Mouse (Mus musculus) liver, adult 2 months (tissue): ENCODE data around the gene A730071L15Rik. TPM values are rescaled to one million over a fixed set of nuclear protein-coding genes. Genes with fewer than 3 reads are reported as not detected.

Source experiments
- DNase-seq: peaks from one replicate; pipeline ENCODE4 v3.0.0-alpha.2; 2011; ENCODE audit warnings: low read depth, low spot score; ENCODE audit errors: extremely low read depth
- H3K27ac ChIP-seq: fragments of 200-500 bp; replicated peaks from 2 replicates; pipeline ENCODE4 v1.5.1; 2012; ENCODE audit warnings: low read depth, mild to moderate bottlenecking, control low read depth, inconsistent platforms, low read length; ENCODE audit not compliant: insufficient read depth
- H3K27me3 ChIP-seq: fragments of 200-500 bp; 2 replicates; pipeline ENCODE4 v1.6.1; 2012; ENCODE audit warnings: mild to moderate bottlenecking, moderate library complexity, low read length, inconsistent platforms; ENCODE audit not compliant: control insufficient read depth, insufficient read depth
- H3K36me3 ChIP-seq: fragments of 200-500 bp; 2 replicates; pipeline ENCODE4 v1.6.1; 2012; ENCODE audit warnings: low read length, inconsistent platforms; ENCODE audit not compliant: control insufficient read depth, insufficient read depth
- H3K4me1 ChIP-seq: fragments of 200-500 bp; 2 replicates; pipeline ENCODE4 v1.6.1; 2011; ENCODE audit warnings: low read length; ENCODE audit not compliant: control insufficient read depth, insufficient read depth
- H3K4me3 ChIP-seq: fragments of 200-500 bp; 2 replicates; pipeline ENCODE4 v1.5.1; 2011; ENCODE audit warnings: low read depth, mild to moderate bottlenecking, control low read depth, low read length, moderate library complexity; ENCODE audit not compliant: insufficient read depth
- H3K79me2 ChIP-seq: fragments of 200-500 bp; 2 replicates; pipeline ENCODE4 v1.6.1; 2012; ENCODE audit warnings: inconsistent platforms, mild to moderate bottlenecking, low read length, moderate library complexity; ENCODE audit not compliant: control insufficient read depth, insufficient read depth
- H3K9ac ChIP-seq: fragments of 200-500 bp; 2 replicates; pipeline ENCODE4 v1.6.1; 2012; ENCODE audit warnings: low read depth, mild to moderate bottlenecking, control low read depth, inconsistent platforms, low read length
- CTCF ChIP-seq: fragments of 200-500 bp; IDR thresholded peaks from 2 replicates; pipeline ENCODE4 v1.5.1; 2011; ENCODE audit warnings: low read depth, low read length, control low read depth
- POLR2A ChIP-seq: fragments of 200-500 bp; IDR thresholded peaks from 2 replicates; pipeline ENCODE4 v1.6.1; 2011; ENCODE audit warnings: low read length, control low read depth; ENCODE audit not compliant: insufficient read depth; ENCODE audit errors: extremely low read depth
- WGBS: fragments of 180-500 bp; shearing (Covaris S2); methylation state at CpG from one replicate; pipeline ENCODE4 v1.1.7; 2018; 5-methylcytosine and 5-hydroxymethylcytosine counted together
- polyA plus RNA-seq: library from polyadenylated mRNA; depleted of rRNA; stranded (reverse); fragments of >200 nt; gene quantifications from 2 replicates; pipeline ENCODE4 v1.2.3, GENCODE M21; 2012; rRNA removed
- total RNA-seq: library from RNA; depleted of rRNA; stranded (reverse); fragments of >200 nt; gene quantifications from 2 replicates; pipeline ENCODE4 v1.2.3, GENCODE M21; 2014; rRNA removed

A730071L15Rik gene
- 0.09 and 0.13 TPM in 2 replicates for total RNA-seq
- polyA plus RNA-seq = 0.05 TPM in 1 of 2 replicates, not detected in the other

GRCm38 (mm10) chr11:6199410-6200086 lies at the start of gene A730071L15Rik:
Gene A730071L15Rik, plus strand, starts transcription at chr11:6200029.
- TF ChIP-seq CTCF = no peak
- TF ChIP-seq POLR2A = no peak
- peaks cover 23% of the 10 kb centered on the region; the same call in 1 of the 2 replicates for H3K79me2 ChIP-seq
- H3K4me3 ChIP-seq = peak within 1 kb of the TSS; percentile 77
- H3K4me1 ChIP-seq = peaks cover 8% of the 10 kb centered on the region
- DNase-seq = peak; percentile 72
- peak within 1 kb of the TSS; percentile 83 for H3K9ac ChIP-seq
- under 1% methylated on average over 35 of the region's 35 CpGs for WGBS
- peak within 1 kb of the TSS; percentile 89 for H3K27ac ChIP-seq
- no peaks in the 10 kb centered on the region for H3K36me3 ChIP-seq
- H3K27me3 ChIP-seq = no peaks in the 10 kb centered on the region

GRCm38 (mm10) chr11:6152864-6153263 lies 47.0 kb upstream of the A730071L15Rik start:
- peaks cover 7% of the 10 kb centered on the region for H3K36me3 ChIP-seq
- WGBS = 85% methylated on average over 4 of the region's 4 CpGs
- no peak for DNase-seq
- H3K9ac ChIP-seq = no peak overlapping the region
- peaks cover 18% of the 10 kb centered on the region for H3K79me2 ChIP-seq
- no peak overlapping the region for H3K27ac ChIP-seq
- no peak overlapping the region for H3K4me3 ChIP-seq
- H3K4me1 ChIP-seq = peaks cover 2% of the 10 kb centered on the region; the same call in 1 of the 2 replicates
- TF ChIP-seq POLR2A (no peak), CTCF (no peak)
- H3K27me3 ChIP-seq = no peaks in the 10 kb centered on the region

GRCm38 (mm10) chr11:6154211-6154701 lies 45.6 kb upstream of the A730071L15Rik start:
- H3K27ac ChIP-seq = no peak overlapping the region
- peaks cover 18% of the 10 kb centered on the region for H3K79me2 ChIP-seq
- H3K4me3 ChIP-seq = no peak overlapping the region
- no peaks in the 10 kb centered on the region for H3K27me3 ChIP-seq
- TF ChIP-seq POLR2A = no peak
- no peak for TF ChIP-seq CTCF
- 83% methylated on average over 3 of the region's 3 CpGs for WGBS
- no peak overlapping the region for H3K9ac ChIP-seq
- DNase-seq = no peak
- H3K36me3 ChIP-seq = peaks cover 3% of the 10 kb centered on the region
- H3K4me1 ChIP-seq = peaks cover 6% of the 10 kb centered on the region; the same call in 1 of the 2 replicates

GRCm38 (mm10) chr11:6156651-6157050 lies 43.2 kb upstream of the A730071L15Rik start:
- TF ChIP-seq POLR2A (no peak), CTCF (no peak)
- Histone ChIP-seq H3K4me1 (peaks cover 22% of the 10 kb centered on the region), H3K4me3 (no peak overlapping the region), H3K27ac (no peak overlapping the region), H3K79me2 (peaks cover 18% of the 10 kb centered on the region), H3K9ac (no peak overlapping the region), H3K36me3 (no peaks in the 10 kb centered on the region), H3K27me3 (no peaks in the 10 kb centered on the region)
- 51% methylated on average over 5 of the region's 5 CpGs for WGBS
- no peak for DNase-seq

- H3K4me1 ChIP-seq = peaks cover 24% of the 10 kb centered on the region
- WGBS = 17% methylated on average over 5 of the region's 5 CpGs
- peak; percentile 59 for DNase-seq
- no peak overlapping the region for H3K27ac ChIP-seq
- H3K79me2 ChIP-seq = peaks cover 18% of the 10 kb centered on the region
- TF ChIP-seq CTCF (no peak), POLR2A (no peak)
- no peak overlapping the region for H3K4me3 ChIP-seq
- H3K27me3 ChIP-seq = no peaks in the 10 kb centered on the region
- no peak overlapping the region for H3K9ac ChIP-seq
- no peaks in the 10 kb centered on the region for H3K36me3 ChIP-seq
These were observed 42.7 kb upstream of the A730071L15Rik start for GRCm38 (mm10) chr11:6157119-6157518.

GRCm38 (mm10) chr11:6158515-6158914 lies 41.3 kb upstream of the A730071L15Rik start:
- H3K9ac ChIP-seq = no peak overlapping the region
- H3K36me3 ChIP-seq = no peaks in the 10 kb centered on the region
- peak overlapping the region; percentile 49 for H3K27ac ChIP-seq
- no peak overlapping the region for H3K4me3 ChIP-seq
- no peaks in the 10 kb centered on the region for H3K27me3 ChIP-seq
- 85% methylated on average over 1 of the region's 1 CpGs for WGBS
- DNase-seq = peak; percentile 60
- TF ChIP-seq POLR2A (no peak), CTCF (no peak)
- peaks cover 19% of the 10 kb centered on the region for H3K79me2 ChIP-seq
- H3K4me1 ChIP-seq = peaks cover 24% of the 10 kb centered on the region
